Mouse (Mus musculus): ENCODE data around the gene Fuca1.
A peak's percentile ranks its signal among the peaks of the same experiment; 100 is the strongest.
"Not testable (repeated sequence)": the region's sequence is repeated elsewhere in the genome, so short reads cannot be mapped to it uniquely, and the experiment has no call there.

Gene Fuca1

GRCm38 (mm10) chr4:135980223-135980622 lies 59.7 kb downstream of the Fuca1 start:
- not testable (repeated sequence) for DNase-seq (ENCODE audit: low spot score in 2 of 2)

- no peak for DNase-seq (ENCODE audit: low spot score in 2 of 2)
Measured at GRCm38 (mm10) chr4:135981524-135982063, 61.1 kb downstream of the Fuca1 start.

- DNase-seq (ENCODE audit: low spot score in 2 of 2), result no peak
Measured at GRCm38 (mm10) chr4:135984556-135984955, 64.0 kb downstream of the Fuca1 start.

- no peak for DNase-seq (ENCODE audit: low spot score in 2 of 2)
Measured at GRCm38 (mm10) chr4:135985193-135985592, 64.7 kb downstream of the Fuca1 start.

- DNase-seq (ENCODE audit: low spot score in 2 of 2), result no peak
Measured at GRCm38 (mm10) chr4:135985769-135986168, 65.2 kb downstream of the Fuca1 start.

GRCm38 (mm10) chr4:135986301-135986942 lies 65.9 kb downstream of the Fuca1 start:
- no peak for DNase-seq (ENCODE audit: low spot score in 2 of 2)

GRCm38 (mm10) chr4:135986943-135987710 lies 66.6 kb downstream of the Fuca1 start, which contains the start of gene Pithd1:
Gene Pithd1, minus strand, starts transcription at chr4:135987264.
- peak; percentile 87 to 88 for DNase-seq (ENCODE audit: low spot score in 2 of 2)

- no peak for DNase-seq (ENCODE audit: low spot score in 2 of 2)
Measured at GRCm38 (mm10) chr4:135987714-135988113, 67.2 kb downstream of the Fuca1 start.

All from frontal cortex, postnatal 14 days (tissue).